Mouse (Mus musculus) T-helper 2 cell (primary cell): Measurements from ENCODE around the gene Fam114a1.

Experiments used
- in situ Hi-C: fragments of 300-600 bp; cut with MboI, MseI; formaldehyde crosslinking; loops from one replicate; pipeline ENCODE4 v1.15.1; 2025; ENCODE audit warnings: high pct_unique_total_duplicates

Gene Fam114a1

GRCm38 (mm10) chr5:65057596-65057995 is 87.7 kb downstream of the Fam114a1 start:
- in situ Hi-C loops = no loop called here

GRCm38 (mm10) chr5:65059806-65060205 is 89.9 kb downstream of the Fam114a1 start:
- in situ Hi-C loops = no loop called here

GRCm38 (mm10) chr5:65062236-65062635 is 92.4 kb downstream of the Fam114a1 start:
- in situ Hi-C loops = no loop called here

DNA sequence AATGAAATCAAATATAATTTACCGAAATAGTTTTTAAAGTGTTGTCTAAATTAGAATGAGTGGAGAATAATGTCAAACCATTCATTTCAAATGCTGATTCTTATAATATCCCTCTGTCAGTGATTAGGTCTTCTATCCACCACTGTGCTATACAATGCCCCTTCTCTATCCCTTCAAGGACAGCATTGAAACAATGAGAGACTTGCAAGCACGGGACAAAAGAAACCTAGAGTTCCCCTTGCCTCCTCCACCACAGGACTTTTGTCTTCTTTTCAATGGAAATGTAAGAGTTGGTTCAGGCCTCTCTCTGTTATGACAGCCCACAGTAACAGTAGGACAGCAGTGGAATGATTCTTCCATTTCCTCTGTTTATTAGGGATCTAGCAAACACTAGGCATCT is 93.4 kb downstream of the Fam114a1 start:
- in situ Hi-C loops = no loop called here

- in situ Hi-C loops = no loop called here
These were observed 98.3 kb downstream of the Fam114a1 start for GRCm38 (mm10) chr5:65068166-65068565.

- in situ Hi-C loops = no loop called here
These were observed 100.0 kb downstream of the Fam114a1 start for GRCm38 (mm10) chr5:65069872-65070271.

- in situ Hi-C loops = no loop called here
These were observed 101.8 kb downstream of the Fam114a1 start for GRCm38 (mm10) chr5:65071689-65072118.

GRCm38 (mm10) chr5:65073247-65073646 is 103.4 kb downstream of the Fam114a1 start:
- in situ Hi-C loops = no loop called here

- in situ Hi-C loops = no loop called here
These were observed 104.8 kb downstream of the Fam114a1 start for GRCm38 (mm10) chr5:65074693-65075092.

DNA sequence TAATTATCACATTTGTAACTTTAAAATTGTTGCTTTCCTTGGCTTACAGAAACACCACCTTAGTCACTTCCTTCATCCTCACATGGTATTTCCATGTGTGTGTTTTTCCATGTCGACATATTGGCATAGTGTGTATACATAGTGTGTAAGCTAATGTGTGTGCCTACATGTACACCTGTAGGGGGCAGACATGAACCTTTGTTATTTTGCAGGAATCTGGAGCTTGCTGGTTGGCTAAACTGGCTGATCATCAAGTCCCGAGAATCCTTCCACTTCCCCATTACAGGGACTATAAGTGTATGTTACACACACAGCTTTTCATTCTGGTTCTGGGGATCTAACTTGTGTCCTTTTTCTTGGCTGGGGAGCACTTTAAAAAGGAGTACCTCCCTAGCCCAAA is 106.2 kb downstream of the Fam114a1 start:
- in situ Hi-C loops = no loop called here

DNA sequence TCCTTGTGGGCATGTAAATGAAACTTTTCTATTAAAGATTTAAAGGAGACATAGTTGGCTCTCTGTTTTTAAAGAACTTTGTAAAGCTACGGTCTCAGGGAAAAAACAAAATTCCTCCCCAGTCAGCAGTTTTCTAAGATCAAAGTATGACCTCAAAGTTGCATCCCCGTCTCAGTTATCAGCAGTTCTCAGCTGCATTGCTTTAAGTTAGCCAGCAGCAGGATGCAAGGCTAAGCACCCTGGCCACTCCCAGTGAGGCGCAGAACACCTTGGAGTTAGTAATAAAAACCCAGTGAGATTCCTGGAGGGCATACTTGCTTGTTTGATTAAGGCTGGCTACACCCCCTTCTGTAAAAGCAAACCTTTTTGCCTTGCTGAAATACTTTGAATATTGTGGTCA is 106.9 kb downstream of the Fam114a1 start:
- in situ Hi-C loops = no loop called here

DNA sequence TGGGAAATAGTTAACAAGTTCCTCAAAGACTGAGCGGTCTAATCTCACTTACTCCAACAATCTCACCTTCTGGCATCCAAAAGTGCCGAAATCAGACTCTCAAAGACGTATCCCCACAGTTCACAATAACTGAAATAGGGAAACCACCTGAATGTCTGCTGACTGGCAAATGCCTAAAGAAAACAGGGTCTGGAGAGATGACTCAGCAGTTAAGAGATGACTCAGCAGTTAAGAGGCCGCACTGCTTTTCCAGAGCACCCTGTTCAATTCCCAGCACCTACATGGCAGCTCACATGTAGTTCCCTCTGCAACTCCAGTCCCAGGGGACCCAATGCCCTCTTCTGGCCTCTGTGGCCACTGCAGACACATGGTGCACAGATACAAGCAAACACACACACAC is 108.2 kb downstream of the Fam114a1 start:
- in situ Hi-C loops = no loop called here

DNA sequence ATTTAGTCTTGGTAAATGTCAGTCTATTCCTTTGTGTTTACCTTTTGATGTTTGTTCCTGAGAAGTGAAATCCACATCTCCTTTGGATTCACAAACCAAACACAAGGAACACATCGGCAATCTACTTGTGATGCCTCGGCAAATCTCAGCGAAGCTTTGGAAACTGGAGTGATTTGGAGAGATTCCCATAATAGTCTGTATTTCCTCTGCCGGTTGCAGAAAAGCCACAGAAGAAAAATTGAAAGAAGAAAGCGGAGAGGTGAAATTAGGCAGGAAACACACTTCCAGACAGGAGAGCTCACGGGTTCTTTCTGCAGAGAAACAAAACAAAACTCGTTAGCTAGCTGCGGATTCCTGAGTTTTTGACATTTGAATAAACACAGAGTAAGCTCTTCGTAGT is 110.0 kb downstream of the Fam114a1 start:
- in situ Hi-C loops = no loop called here

- in situ Hi-C loops = no loop called here
These were observed 112.0 kb downstream of the Fam114a1 start for GRCm38 (mm10) chr5:65081836-65082235.

DNA sequence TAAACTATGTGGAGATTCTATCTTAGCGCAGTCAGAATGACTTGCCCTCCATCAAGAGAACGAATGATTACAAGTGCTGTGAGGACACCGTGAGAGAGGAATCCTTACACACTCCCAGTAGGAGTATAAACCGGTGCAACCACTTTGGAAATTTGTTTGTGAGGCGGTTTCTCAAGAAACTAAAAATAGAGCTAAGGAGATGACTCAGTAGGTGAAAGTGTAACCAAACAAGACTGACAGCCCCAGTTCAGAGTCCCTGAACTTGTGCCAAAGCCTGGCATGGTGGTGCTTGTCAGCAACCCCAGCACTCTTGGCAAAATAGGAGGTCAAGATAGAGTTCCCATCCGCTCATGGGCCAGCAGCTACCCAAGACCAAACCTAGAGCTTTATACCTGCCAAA is 116.7 kb downstream of the Fam114a1 start:
- in situ Hi-C loops = no loop called here

DNA sequence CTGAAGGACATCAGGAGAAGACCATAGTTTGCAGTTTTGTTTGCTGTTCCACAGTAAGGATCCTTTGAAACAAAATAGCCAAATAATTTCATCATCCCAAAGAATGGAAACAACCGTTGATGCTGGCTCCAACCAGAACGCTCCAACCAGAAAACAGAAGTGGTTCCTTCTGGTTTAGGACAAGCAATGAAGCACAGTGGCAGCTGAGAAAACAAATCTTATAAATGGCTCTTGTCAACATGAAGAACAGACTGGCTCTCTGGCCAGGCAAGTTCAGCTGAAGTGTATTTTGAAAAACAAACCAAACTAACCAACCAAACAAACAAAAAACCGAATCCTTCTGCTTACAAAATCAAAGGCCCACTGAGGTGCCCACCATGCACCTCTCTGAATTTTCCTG is 119.8 kb downstream of the Fam114a1 start:
- in situ Hi-C loops = no loop called here

GRCm38 (mm10) chr5:65091184-65091858 is 121.5 kb downstream of the Fam114a1 start:
- in situ Hi-C loops = no loop called here
